Mouse (Mus musculus): Measurements from ENCODE around the gene Grm3.

Gene Grm3

DNA sequence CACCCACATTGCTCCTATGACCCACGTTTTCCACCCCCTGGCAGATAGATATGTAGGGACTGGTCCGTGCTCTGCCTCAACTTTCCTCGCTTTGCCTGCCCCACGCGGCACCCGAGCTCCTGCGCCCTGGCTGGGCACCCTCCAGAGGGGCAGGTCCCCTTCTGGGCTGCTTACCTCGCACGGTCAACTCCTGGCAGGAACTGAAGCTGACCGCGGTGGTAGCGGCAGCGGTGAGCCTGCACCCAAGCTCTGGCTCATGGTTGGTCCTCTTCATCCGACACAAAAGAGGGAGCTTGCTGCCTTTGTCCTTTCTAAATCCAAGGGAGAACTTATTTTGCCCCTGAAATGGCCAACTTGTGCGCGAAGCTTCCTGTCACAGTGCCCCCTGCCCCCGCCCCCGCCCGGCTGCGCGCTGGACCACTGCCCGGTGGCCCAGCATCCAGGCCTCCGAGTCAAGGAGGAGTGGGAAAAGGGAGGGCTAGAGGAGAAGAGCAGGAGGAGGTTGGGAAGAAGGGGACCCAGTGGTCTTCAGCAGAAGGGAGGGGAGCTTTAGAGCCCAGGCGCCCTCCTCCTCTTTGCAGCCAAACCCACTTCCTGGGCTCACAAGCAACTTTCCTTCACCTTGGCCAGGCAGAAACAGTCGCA lies at the start of gene Grm3:
Gene Grm3 (minus strand): TSS at position 215 of the 645 bp plus-strand sequence.
- DNase-seq, result no peak

GRCm38 (mm10) chr5:9755751-9756150 lies 30.8 kb upstream of the Grm3 start:
- DNase-seq, result no peak

GRCm38 (mm10) chr5:9748184-9748583 lies 23.2 kb upstream of the Grm3 start:
- DNase-seq, result no peak

DNA sequence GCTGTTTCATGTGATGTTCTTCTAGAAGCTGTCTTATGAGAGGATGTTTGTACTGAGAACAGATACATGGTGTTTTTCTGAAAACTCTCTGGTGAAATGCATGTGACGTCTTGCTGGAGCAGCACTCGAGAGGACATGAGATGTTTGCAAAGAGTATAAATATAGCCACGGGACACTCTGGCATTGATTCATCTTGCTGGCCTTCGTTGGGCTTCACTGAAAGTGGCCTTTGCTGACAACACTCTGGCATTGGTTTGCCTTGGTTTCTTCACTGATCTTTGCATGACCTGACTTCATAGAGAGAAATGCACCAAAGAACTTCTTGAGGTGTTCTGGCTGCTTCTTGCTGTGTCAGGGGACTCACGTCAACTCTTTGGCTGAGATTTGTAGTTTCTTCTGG lies 19.1 kb upstream of the Grm3 start:
- DNase-seq, result no peak

- no peak for DNase-seq
Observed at GRCm38 (mm10) chr5:9725601-9726268, 765 bp upstream of the Grm3 start.

DNA sequence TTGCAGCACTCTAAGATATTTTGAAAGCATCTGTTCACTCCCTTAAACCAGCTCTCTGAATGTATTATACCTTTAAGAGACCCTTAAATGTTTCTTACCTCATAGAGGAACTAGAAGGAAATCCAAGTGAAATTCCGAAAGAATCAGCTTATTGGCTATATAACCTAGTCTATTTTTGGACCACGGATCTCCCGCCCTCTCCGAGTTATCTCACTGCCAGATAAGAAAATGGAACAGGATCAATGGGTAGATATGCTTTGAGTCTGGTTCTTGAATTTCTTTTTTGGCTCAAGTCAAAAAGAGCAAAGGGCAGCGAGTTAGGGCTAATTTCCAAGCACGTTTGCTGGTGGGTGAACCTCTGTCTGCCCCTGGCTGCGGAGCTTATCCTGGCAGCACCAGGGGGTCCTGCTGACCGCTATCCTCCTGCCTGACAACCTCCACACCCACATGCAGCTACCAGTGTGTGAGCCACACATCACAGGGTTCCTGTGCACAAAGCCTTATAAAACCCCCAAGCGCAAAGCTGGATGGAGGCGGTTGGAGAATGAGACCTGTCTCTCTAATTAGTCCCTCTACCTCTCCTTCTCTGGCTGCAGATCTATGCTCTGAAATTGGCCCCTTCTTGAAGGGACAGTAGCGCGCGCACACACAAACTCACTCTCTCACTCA lies 549 bp downstream of the Grm3 start:
- no peak for DNase-seq

- DNase-seq, result no peak
Observed at GRCm38 (mm10) chr5:9721136-9721535, 3.8 kb downstream of the Grm3 start.

GRCm38 (mm10) chr5:9716295-9716694 lies 8.7 kb downstream of the Grm3 start:
- no peak for DNase-seq

GRCm38 (mm10) chr5:9707096-9707495 lies 17.9 kb downstream of the Grm3 start:
- DNase-seq, result no peak

DNA sequence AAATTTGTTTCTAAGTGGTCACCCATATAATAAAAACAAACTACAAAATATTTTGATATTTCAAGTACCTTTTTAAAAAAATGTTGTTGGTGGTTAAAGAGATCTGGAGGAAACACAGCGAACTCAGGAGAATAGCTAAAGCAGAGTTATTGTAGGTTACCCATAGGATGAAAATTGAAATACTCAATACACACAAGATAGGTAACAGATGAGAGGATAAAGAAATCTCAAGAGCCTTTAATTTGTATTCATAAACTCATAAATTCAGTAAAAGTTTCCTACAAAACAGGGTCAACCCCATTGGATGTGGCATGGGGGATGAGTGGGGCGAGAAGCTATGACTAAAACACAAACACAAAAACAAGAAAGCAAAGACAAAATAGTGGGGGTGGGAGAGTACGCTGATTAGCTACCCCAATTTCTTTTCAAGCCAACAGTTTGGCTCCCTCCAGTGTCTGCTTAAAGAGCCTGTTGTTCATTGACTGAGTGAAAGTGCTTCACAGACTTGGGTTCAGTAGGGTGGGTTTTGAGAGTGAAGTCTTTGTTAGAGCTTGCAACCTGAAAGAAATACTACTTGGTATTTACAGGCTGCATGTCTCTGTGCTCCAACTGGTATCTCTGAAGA lies 21.5 kb downstream of the Grm3 start:
- no peak for DNase-seq

DNA sequence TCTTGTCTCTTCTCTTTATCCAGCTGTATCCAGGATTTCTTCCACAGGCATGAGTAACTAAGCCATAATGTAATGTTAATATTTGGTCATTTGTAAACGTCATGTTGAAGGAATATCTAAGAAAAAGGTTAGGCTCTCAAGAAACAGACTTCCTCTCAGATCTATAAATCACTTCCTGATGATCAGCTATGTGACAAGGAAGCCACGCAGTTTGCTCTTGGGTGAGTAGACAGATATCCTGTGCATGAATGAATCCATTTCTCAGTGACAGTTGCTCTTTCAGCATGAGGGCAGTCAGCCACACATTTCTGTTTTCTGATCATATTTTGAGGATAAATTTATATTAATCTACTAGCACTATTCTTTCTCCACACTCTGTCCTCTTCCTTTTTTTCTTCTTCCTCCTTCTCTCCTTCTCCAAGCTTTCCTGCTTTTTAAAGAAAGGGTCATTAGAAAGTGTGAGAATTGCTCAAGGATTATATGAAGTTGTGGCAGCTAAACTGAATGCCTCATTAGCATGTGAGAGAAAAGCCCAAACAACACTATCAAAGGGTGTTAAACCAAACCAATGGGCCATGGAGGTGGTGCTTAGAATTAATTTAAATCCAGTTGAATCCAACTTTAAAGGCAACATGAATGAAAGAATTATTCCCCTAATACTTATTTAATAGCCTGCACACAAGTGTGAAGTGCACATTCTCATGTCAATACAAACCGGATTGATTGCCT lies 22.1 kb downstream of the Grm3 start:
- DNase-seq, result no peak

GRCm38 (mm10) chr5:9692333-9692732 lies 32.6 kb downstream of the Grm3 start:
- DNase-seq, result no peak

- no peak for DNase-seq
Observed at GRCm38 (mm10) chr5:9690599-9691242, 34.2 kb downstream of the Grm3 start.

- DNase-seq, result no peak
Observed at GRCm38 (mm10) chr5:9690192-9690591, 34.8 kb downstream of the Grm3 start.

DNA sequence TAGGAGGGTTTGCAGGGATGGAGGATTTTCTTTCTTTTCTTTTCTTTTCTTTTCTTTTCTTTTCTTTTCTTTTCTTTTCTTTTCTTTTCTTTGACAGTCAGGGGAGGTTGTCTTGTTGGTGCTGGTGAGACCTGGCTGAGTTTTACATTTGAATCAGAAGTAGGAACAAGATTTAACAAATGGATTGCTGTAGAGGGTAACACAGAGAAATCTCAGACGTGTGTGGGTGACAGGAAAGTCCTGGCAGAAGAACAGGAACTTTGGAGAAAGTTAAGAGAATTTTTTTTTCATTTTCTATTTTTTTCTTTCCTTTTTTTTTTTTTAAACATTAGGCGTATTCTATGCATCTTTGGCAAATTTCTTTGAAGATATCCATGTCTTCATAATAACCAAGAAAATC lies 41.8 kb downstream of the Grm3 start:
- DNase-seq, result no peak

DNA sequence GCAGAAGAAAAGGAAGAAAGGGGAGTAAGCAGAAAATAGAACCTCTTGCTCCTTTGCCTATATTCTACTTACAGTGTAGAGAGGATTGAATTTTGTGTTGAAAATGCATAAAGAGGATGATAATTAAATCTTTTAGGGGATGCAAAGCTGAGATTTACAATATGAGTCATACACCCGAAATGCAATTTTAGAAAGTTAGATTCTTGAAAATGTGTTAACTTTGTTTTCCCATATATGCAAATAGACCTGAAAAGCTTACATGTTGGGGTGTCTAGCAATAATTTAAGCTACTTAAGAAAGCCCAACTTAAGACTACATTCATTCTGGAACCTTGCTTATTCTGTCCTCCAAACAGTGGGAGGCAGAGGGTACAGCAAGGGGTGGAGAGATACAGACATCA lies 56.0 kb downstream of the Grm3 start:
- no peak for DNase-seq

DNA sequence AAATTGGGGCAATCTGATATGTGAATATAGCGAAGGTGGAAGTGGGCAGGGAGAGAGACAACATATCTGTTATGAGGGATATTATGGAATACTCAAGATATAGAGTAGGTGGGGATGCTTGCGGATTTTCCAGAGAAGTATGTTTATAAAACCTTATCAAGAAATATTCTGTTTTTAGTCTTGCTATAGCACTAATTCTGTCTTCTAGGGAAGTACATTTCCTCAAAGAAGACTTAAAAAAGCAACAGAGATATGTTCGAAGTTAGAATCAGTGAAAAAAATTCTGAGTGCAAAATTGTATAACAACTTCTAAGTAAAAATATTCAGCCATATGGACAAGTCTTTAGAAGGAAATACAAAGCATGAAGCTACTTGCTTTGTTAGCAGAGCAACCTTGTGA lies 61.6 kb downstream of the Grm3 start:
- DNase-seq, result no peak

DNA sequence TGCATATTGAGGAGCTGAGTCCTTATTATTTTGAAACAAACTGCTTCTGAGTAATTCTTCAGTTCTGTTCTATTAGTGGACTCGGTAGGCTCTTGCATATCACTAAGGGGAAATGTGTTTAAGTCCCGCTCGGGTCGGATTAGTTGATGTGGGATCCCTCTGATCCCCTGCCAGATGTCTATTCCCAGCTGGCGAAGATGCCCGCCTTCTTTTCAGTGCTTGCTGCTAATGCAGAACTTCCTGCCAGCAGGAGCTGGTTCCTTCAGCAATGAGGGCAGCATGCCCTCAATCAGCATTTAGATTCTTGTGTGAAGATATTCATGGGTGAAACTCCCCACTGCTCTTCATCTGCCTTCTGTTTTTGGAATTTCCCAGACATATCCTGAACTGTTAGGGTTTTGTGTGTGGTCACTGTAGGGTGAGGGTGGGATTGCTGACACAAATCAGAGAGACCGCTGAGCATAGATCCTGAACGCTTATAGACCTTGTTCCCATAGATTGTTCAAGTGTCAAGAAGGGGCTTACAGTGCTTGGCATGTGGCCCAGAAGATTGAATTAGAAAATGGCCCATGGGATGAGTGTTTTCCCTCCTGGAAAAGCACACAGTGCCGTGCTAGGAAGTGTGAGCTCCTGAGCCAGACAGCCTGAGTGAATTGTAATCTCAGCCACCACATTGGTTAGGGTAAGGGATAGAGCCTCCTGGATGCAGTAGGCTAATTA lies 62.9 kb downstream of the Grm3 start:
- DNase-seq, result no peak

DNA sequence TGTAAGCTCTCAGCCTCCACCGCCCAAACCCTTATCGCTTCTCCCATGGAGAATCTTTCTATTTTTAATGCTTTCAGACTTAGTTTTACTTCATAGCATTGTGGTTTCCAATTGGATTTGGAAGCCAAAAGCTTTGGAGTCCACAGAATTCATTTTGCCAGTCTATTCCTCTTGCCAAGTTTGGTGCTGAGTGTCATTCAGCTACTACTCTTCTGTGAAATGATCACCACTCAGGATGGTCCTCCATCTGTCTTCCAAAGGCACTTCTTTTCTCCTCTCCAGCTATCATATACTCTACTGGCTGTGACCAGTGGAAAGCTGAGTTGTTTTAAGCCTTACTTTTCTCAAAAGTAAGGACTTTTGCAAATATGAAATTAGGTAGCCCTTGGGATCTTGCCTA lies 86.4 kb downstream of the Grm3 start:
- no peak for DNase-seq

DNA sequence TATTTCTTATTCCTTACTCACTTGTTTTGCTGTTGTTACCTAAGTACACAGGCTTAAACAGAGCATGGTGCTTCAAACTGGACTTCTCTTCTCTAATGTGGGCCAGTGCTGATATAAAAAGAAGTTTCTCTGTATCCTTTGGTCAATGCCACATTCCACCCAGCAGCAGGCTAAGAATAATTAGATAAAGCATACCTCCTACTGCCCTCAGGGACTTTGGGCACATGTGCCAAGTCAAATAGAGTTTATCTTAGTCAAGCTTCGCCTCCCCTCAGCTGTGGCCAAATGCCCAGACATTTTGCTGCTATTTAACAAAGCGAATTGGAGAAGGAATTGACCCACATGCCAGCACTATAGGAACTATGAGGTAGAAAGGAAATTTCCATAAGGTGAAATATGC lies 97.8 kb downstream of the Grm3 start:
- no peak for DNase-seq

GRCm38 (mm10) chr5:9624396-9624795 lies 100.6 kb downstream of the Grm3 start:
- no peak for DNase-seq

GRCm38 (mm10) chr5:9623095-9623459 lies 101.9 kb downstream of the Grm3 start:
- DNase-seq, result no peak
